Mouse (Mus musculus) thymus, adult 2 months (tissue): ENCODE results near the gene Gan.

Experiments used
- CTCF ChIP-seq: fragments of 200-500 bp; IDR thresholded peaks from 2 replicates; pipeline ENCODE4 v1.5.1; 2012; ENCODE audit warnings: mild to moderate bottlenecking, control low read depth, low read length, moderate library complexity, borderline replicate concordance; ENCODE audit not compliant: control insufficient read depth, poor library complexity, insufficient read depth; ENCODE audit errors: extremely low read depth
- POLR2A ChIP-seq: fragments of 200-500 bp; IDR thresholded peaks from 2 replicates; pipeline ENCODE4 v1.6.1; 2012; ENCODE audit warnings: mild to moderate bottlenecking, low read length, control low read depth, moderate library complexity; ENCODE audit not compliant: control insufficient read depth, poor library complexity, insufficient read depth; ENCODE audit errors: extremely low read depth

- TF ChIP-seq CTCF (no peak), POLR2A (no peak)
Observed at GRCm38 (mm10) chr8:117173690-117174089, 15.8 kb downstream of the Gan start.
